Mouse (Mus musculus) liver, embryonic 12.5 days (tissue): ENCODE results near the gene Pald1. TPM values are rescaled to one million over a fixed set of nuclear protein-coding genes. Genes with fewer than 3 reads are reported as not detected.
A peak's percentile ranks its signal among the peaks of the same experiment; 100 is the strongest.

Experiments
- ATAC-seq: fragments of 200-750 bp; cut with Nextera tagmentation; 2 replicates; pipeline ENCODE4 v1.8.0; 2017; ENCODE audit warnings: moderate number of reproducible peaks, mild to moderate bottlenecking, moderate library complexity
- H3K27ac ChIP-seq: fragments of 300-500 bp; sonication (generic); 2 replicates; pipeline ENCODE4 v1.5.1; 2016; ENCODE audit warnings: mild to moderate bottlenecking
- H3K27me3 ChIP-seq: fragments of 300-500 bp; sonication (generic); replicated peaks from 2 replicates; pipeline ENCODE4 v1.6.1; 2016; ENCODE audit warnings: mild to moderate bottlenecking, moderate library complexity
- H3K36me3 ChIP-seq: fragments of 300-500 bp; sonication (generic); 2 replicates; pipeline ENCODE4 v1.6.1; 2016; ENCODE audit warnings: mild to moderate bottlenecking, moderate library complexity
- H3K4me1 ChIP-seq: fragments of 300-500 bp; sonication (generic); 2 replicates; pipeline ENCODE4 v1.6.1; 2016
- H3K4me2 ChIP-seq: fragments of 300-500 bp; sonication (generic); 2 replicates; pipeline ENCODE4 v1.6.1; 2016; ENCODE audit warnings: mild to moderate bottlenecking, moderate library complexity
- H3K4me3 ChIP-seq: fragments of 300-500 bp; sonication (generic); 2 replicates; pipeline ENCODE4 v1.5.1; 2016; ENCODE audit warnings: mild to moderate bottlenecking, moderate library complexity
- H3K9ac ChIP-seq: fragments of 300-500 bp; sonication (generic); 2 replicates; pipeline ENCODE4 v1.6.1; 2016; ENCODE audit warnings: mild to moderate bottlenecking, moderate library complexity
- H3K9me3 ChIP-seq: fragments of 300-500 bp; sonication (generic); replicated peaks from 2 replicates; pipeline ENCODE4 v1.6.1; 2016; ENCODE audit warnings: mild to moderate bottlenecking, moderate library complexity
- WGBS: fragments of 180-500 bp; shearing (Covaris S2); methylation state at CpG from one replicate; pipeline ENCODE4 v1.1.7; 2016; ENCODE audit not compliant: insufficient replicate concordance; 5-methylcytosine and 5-hydroxymethylcytosine counted together
- polyA plus RNA-seq: library from polyadenylated mRNA; unstranded; fragments of >200 nt; fragmentation: Nextera tagmentation; extraction: Ambion mirVana; gene quantifications from 2 replicates; pipeline ENCODE4 v1.2.1, GENCODE M21; 2016

The Pald1 gene
- polyA plus RNA-seq, 1 experiment from 2014 or later = 12.1 TPM

- peak overlapping the region; percentile 12; the same call in 1 of the 2 replicates for H3K27ac ChIP-seq
- WGBS = 11% methylated on average over 9 of the region's 9 CpGs
- no peak overlapping the region for H3K9ac ChIP-seq
- H3K4me3 ChIP-seq = no peak overlapping the region
- ATAC-seq = no peak
- H3K4me1 ChIP-seq = peaks cover 70% of the 10 kb centered on the region
- no peaks in the 10 kb centered on the region for H3K36me3 ChIP-seq
- peaks cover 55% of the 10 kb centered on the region for H3K27me3 ChIP-seq
- H3K9me3 ChIP-seq = no peaks in the 10 kb centered on the region
- H3K4me2 ChIP-seq = peak overlapping the region; percentile 23
These were observed 3.1 kb downstream of the Pald1 start for GRCm38 (mm10) chr10:61380186-61380585.

GRCm38 (mm10) chr10:61379340-61380040, 3.8 kb downstream of the Pald1 start:
- H3K4me1 ChIP-seq = peaks cover 77% of the 10 kb centered on the region
- H3K27me3 ChIP-seq = peaks cover 48% of the 10 kb centered on the region
- no peak overlapping the region for H3K9ac ChIP-seq
- H3K4me3 ChIP-seq = no peak overlapping the region
- no peaks in the 10 kb centered on the region for H3K36me3 ChIP-seq
- no peaks in the 10 kb centered on the region for H3K9me3 ChIP-seq
- WGBS = 75% methylated on average over 13 of the region's 13 CpGs
- H3K4me2 ChIP-seq = peak overlapping the region; percentile 23; the same call in 1 of the 2 replicates
- ATAC-seq = no peak
- no peak overlapping the region for H3K27ac ChIP-seq

- 83% methylated on average over 5 of the region's 5 CpGs for WGBS
- peaks cover 80% of the 10 kb centered on the region for H3K4me1 ChIP-seq
- H3K36me3 ChIP-seq = no peaks in the 10 kb centered on the region
- H3K27ac ChIP-seq = no peak overlapping the region
- H3K27me3 ChIP-seq = peaks cover 42% of the 10 kb centered on the region
- no peak overlapping the region for H3K9ac ChIP-seq
- no peak overlapping the region for H3K4me2 ChIP-seq
- H3K4me3 ChIP-seq = no peak overlapping the region
- no peaks in the 10 kb centered on the region for H3K9me3 ChIP-seq
- no peak for ATAC-seq
These were observed 4.6 kb downstream of the Pald1 start for GRCm38 (mm10) chr10:61378698-61379097.

- Histone ChIP-seq H3K27me3 (peaks cover 35% of the 10 kb centered on the region), H3K4me1 (peaks cover 74% of the 10 kb centered on the region), H3K4me3 (no peak overlapping the region), H3K9me3 (no peaks in the 10 kb centered on the region), H3K27ac (no peak overlapping the region), H3K9ac (no peak overlapping the region), H3K4me2 (no peak overlapping the region), H3K36me3 (no peaks in the 10 kb centered on the region)
- WGBS = 74% methylated on average over 5 of the region's 5 CpGs
- no peak for ATAC-seq
These were observed 5.3 kb downstream of the Pald1 start for GRCm38 (mm10) chr10:61378050-61378449.

- Histone ChIP-seq H3K27ac (peak overlapping the region; percentile 5; the same call in 1 of the 2 replicates), H3K4me3 (no peak overlapping the region), H3K36me3 (no peaks in the 10 kb centered on the region), H3K4me1 (peaks cover 69% of the 10 kb centered on the region), H3K4me2 (no peak overlapping the region), H3K9ac (no peak overlapping the region), H3K27me3 (peaks cover 4% of the 10 kb centered on the region), H3K9me3 (no peaks in the 10 kb centered on the region)
- 62% methylated on average over 6 of the region's 6 CpGs for WGBS
- ATAC-seq = no peak
These were observed 8.4 kb downstream of the Pald1 start for GRCm38 (mm10) chr10:61374771-61375481.

- H3K4me3 ChIP-seq = no peak overlapping the region
- no peaks in the 10 kb centered on the region for H3K9me3 ChIP-seq
- H3K9ac ChIP-seq = no peak overlapping the region
- H3K4me1 ChIP-seq = peaks cover 65% of the 10 kb centered on the region
- no peaks in the 10 kb centered on the region for H3K36me3 ChIP-seq
- 11% methylated on average over 4 of the region's 4 CpGs for WGBS
- H3K27ac ChIP-seq = no peak overlapping the region
- no peaks in the 10 kb centered on the region for H3K27me3 ChIP-seq
- no peak overlapping the region for H3K4me2 ChIP-seq
- 0 out of 2 replicates have a peak, but pooled peaks have one; percentile 30 for ATAC-seq
These were observed 9.3 kb downstream of the Pald1 start for GRCm38 (mm10) chr10:61374076-61374475.

GRCm38 (mm10) chr10:61372585-61372923, 10.8 kb downstream of the Pald1 start:
- Histone ChIP-seq H3K27me3 (no peaks in the 10 kb centered on the region), H3K27ac (no peak overlapping the region), H3K36me3 (no peaks in the 10 kb centered on the region), H3K4me2 (no peak overlapping the region), H3K4me3 (no peak overlapping the region), H3K9me3 (no peaks in the 10 kb centered on the region), H3K9ac (no peak overlapping the region), H3K4me1 (peaks cover 59% of the 10 kb centered on the region)
- WGBS = 59% methylated on average over 4 of the region's 4 CpGs
- no peak for ATAC-seq

GRCm38 (mm10) chr10:61371884-61372584, 11.3 kb downstream of the Pald1 start:
- 67% methylated on average over 9 of the region's 9 CpGs for WGBS
- H3K27ac ChIP-seq = no peak overlapping the region
- no peaks in the 10 kb centered on the region for H3K36me3 ChIP-seq
- peaks cover 59% of the 10 kb centered on the region for H3K4me1 ChIP-seq
- ATAC-seq = no peak
- H3K9me3 ChIP-seq = no peaks in the 10 kb centered on the region
- H3K4me2 ChIP-seq = no peak overlapping the region
- H3K9ac ChIP-seq = no peak overlapping the region
- no peak overlapping the region for H3K4me3 ChIP-seq
- H3K27me3 ChIP-seq = no peaks in the 10 kb centered on the region

DNA sequence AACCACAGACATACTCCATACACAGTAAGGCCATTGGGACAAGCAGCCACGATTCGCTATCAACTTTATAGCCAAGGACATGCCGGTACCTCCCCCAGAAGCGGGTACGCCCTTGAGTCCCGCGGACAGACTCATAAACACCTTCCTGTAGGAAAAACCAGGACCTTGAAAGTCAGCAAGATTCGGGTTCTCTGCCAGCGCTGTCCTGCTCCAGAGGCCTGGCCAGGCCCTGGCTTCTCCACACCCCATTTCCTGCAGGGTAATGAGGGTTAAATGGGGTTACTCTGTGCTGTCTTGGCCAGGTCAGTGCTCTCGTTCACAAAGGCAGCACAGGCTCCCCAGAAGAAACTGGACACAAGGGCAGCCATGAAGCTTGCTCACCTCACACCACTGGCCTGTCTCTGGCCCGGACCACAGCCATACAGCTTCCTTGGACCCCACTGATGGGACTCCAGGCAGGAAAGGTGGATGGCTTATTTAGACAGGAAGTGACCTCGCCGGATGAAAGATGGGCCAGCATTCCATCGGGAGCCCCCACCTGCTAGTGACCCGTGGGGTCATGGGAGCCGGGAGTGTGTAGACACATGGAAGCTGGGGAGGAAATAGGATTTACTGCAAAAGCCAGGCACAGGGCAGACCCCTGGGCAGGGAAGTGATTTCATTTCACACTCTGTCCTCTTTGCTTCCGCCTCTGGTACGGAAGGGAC, 12.9 kb downstream of the Pald1 start:
- H3K9me3 ChIP-seq = no peaks in the 10 kb centered on the region
- H3K4me1 ChIP-seq = peaks cover 44% of the 10 kb centered on the region
- no peaks in the 10 kb centered on the region for H3K36me3 ChIP-seq
- no peak overlapping the region for H3K4me2 ChIP-seq
- WGBS = 66% methylated on average over 18 of the region's 18 CpGs
- H3K9ac ChIP-seq = no peak overlapping the region
- H3K4me3 ChIP-seq = no peak overlapping the region
- no peaks in the 10 kb centered on the region for H3K27me3 ChIP-seq
- no peak overlapping the region for H3K27ac ChIP-seq
- no peak for ATAC-seq

GRCm38 (mm10) chr10:61369755-61370154, 13.6 kb downstream of the Pald1 start:
- no peaks in the 10 kb centered on the region for H3K27me3 ChIP-seq
- no peak for ATAC-seq
- H3K9me3 ChIP-seq = no peaks in the 10 kb centered on the region
- no peak overlapping the region for H3K4me3 ChIP-seq
- peaks cover 37% of the 10 kb centered on the region for H3K4me1 ChIP-seq
- 63% methylated on average over 5 of the region's 5 CpGs for WGBS
- H3K9ac ChIP-seq = no peak overlapping the region
- no peaks in the 10 kb centered on the region for H3K36me3 ChIP-seq
- H3K27ac ChIP-seq = no peak overlapping the region
- no peak overlapping the region for H3K4me2 ChIP-seq

DNA sequence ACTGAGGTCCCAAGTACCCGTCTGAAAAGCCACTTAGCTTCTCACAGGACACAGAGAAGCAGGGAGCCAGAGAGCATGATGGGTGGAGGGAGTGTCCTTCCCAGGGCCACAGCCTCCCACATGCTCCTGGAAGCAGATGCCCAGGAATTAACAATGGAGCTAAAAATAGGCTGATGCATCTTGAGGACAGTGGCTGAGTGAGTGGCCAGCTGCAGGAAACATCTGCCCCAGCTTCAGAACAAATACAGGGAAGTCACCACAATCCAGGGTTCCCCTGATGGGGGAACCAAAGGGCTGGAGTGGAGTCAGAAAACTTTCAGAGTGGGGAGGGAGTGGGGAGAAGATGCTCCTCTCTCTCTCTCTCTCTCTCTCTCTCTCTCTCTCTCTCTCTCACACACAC, 17.4 kb downstream of the Pald1 start:
- Histone ChIP-seq H3K9ac (no peak overlapping the region), H3K4me1 (peaks cover 7% of the 10 kb centered on the region), H3K9me3 (no peaks in the 10 kb centered on the region), H3K4me3 (no peak overlapping the region), H3K27me3 (no peaks in the 10 kb centered on the region), H3K36me3 (0 out of 2 replicates have a peak, but pooled peaks cover 3% of the 10 kb centered on the region), H3K4me2 (no peak overlapping the region), H3K27ac (no peak overlapping the region)
- ATAC-seq = 0 out of 2 replicates have a peak, but pooled peaks have one; percentile 10
- WGBS = 31% methylated on average over 1 of the region's 1 CpGs
